Mouse (Mus musculus) G1E (cell line): ENCODE measurements around the gene Trpc4.

Experiments used
- CTCF ChIP-seq: IDR thresholded peaks from 2 replicates; pipeline ENCODE4 v1.5.1; 2012; ENCODE audit warnings: low read depth, low read length, inconsistent platforms, mixed read lengths
- GATA1 ChIP-seq: IDR thresholded peaks from 2 replicates; pipeline ENCODE4 v1.6.1; 2012; ENCODE audit warnings: borderline replicate concordance, low read length, inconsistent platforms, mixed read lengths
- GATA2 ChIP-seq: IDR thresholded peaks from 2 replicates; pipeline ENCODE4 v1.6.1; 2012; ENCODE audit warnings: low read depth, low read length, inconsistent platforms, borderline replicate concordance
- TAL1 ChIP-seq: conservative IDR thresholded peaks from 2 replicates; pipeline ENCODE4 v1.6.1; 2012; ENCODE audit warnings: low read depth, low read length, inconsistent platforms, mixed read lengths

DNA sequence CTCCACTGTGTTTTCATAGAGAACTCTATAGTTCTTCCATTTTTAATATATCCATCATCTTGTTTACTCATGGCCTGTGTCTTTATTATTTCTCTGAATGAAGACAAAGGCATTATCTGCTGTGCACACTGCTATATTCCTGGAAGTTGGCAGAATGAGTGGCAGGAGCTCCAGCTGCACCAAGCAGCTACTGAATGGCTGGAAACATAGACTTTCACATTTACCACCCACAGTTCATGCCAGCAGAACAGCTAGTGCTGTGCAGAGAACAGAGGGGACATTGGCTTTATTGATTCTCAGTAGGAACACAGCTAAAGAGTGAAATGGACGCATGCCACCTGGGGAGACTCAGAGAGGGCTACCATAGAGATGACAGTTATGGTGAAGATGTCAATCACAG, 55.6 kb downstream of the Trpc4 start:
- TF ChIP-seq GATA2 (no peak), TAL1 (no peak), CTCF (no peak), GATA1 (no peak)
